Mouse (Mus musculus): ENCODE measurements at regions not wholly inside any gene's neighbourhood (a gene's known extent, or its start where the extent isn't known, plus 50 kb on each side); places are given as distances from the start of the nearest gene placed in this dataset.

DNA sequence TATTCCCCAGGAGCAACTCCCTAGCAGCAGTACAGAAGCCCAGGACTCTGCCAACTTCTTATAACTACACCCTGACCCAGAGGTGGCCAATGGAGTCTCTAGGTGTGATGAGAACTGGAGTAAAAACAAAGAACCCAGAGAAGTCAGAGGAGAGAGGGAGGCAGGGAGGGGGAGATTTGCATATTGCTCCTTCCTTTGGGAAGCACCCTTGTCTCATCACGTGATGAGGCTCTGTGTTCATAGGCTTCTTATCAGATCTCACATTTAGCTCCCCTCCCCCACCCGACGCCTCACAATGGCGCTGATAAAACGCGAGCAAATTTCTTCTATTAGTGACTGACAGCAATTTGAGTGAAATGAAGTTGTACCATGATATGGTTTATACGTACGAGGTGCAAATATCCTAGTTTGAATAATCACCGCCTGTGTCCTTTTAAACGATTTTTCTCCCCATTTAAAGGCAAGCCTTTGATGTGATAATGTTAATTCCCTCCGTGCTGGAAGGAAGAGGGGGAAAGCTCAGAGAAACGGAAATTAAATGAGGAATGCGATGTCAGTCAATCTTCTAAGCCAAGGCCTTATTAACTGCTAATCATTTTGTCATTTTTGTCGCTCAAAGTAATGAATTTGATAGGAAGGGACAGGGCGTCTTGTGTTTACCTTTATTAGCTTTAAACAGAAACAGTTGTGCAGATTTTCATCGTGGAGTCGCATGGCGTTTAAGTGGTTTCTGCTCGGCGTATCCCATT, 273.3 kb downstream of the Irx1 start:
- no peak for TF ChIP-seq POLR2A (IDR thresholded peaks at IDR 0.05; ENCODE audit: control insufficient read depth in 1 of 2, insufficient read depth in 1 of 2, low read depth in 1 of 2, low read length in 2 of 2, poor library complexity in 1 of 2)
- TF ChIP-seq CTCF (IDR thresholded peaks at IDR 0.05 in 2 of 3, conservative IDR thresholded peaks at IDR 0.05 in 1 of 3; ENCODE audit: control insufficient read depth in 1 of 3, insufficient read depth in 1 of 3, low read depth in 2 of 3, low read length in 3 of 3, poor library complexity in 1 of 3, severe bottlenecking in 1 of 3) = no peak
- no peak for TF ChIP-seq TAL1 (IDR thresholded peaks at IDR 0.05; ENCODE audit: low read length)
- TF ChIP-seq MYC (IDR thresholded peaks at IDR 0.05; ENCODE audit: low read depth, low read length) = no peak
